Mouse (Mus musculus): ENCODE data around the gene Med13l. TPM values are rescaled to one million over a fixed set of nuclear protein-coding genes. Genes with fewer than 3 reads are reported as not detected.
A peak's percentile ranks its signal among the peaks of the same experiment; 100 is the strongest.

The Med13l gene
- polyA plus RNA-seq, 1 experiment: 42.8 TPM

DNA sequence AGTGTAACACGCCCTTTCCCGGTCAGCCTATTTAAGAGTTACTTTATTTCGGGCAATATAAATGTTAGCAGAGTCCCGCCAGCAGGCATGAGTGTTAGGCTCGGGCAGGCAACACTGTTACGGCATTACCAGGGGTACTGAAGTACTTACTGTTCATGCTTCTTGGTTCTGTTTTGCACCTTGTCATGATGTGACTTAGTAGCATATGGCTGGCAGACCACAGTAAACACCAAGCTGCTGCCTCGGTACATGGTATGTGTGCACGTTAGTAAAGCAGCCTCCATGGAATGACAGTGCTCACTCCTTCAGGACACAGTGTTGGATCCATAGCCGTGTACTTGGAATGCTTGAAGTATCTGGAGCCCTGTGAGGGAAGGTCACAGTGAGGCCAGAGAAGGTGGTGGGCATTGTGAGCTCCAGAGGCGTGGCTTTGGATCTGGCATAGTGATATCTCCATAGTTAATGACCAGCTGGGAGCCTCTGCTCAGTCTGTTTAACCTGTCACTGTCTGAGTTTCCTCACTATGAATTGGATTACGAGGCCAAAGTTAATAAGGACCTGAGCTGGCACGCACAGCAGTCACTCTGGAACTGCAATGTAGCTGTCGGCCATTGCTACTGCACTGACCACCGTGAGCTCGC, 36.1 kb downstream of the Med13l start:
- H3K27me3 ChIP-seq (ENCODE audit: control insufficient read depth, insufficient read depth, low read length): no peaks in the 10 kb centered on the region
- 97% methylated on average over 15 of the region's 15 CpGs for WGBS
- no peak for DNase-seq
- peaks cover 22% of the 10 kb centered on the region for H3K4me1 ChIP-seq (replicated peaks; ENCODE audit: control insufficient read depth, insufficient read depth, low read length)
- no peak overlapping the region for H3K4me3 ChIP-seq (ENCODE audit: control insufficient read depth, insufficient read depth, low read length)
- TF ChIP-seq POLR2A (IDR thresholded peaks at IDR 0.05; ENCODE audit: control insufficient read depth, extremely low read depth, insufficient read depth, low read length, poor library complexity) (no peak), CTCF (IDR thresholded peaks at IDR 0.05; ENCODE audit: borderline replicate concordance, control insufficient read depth, extremely low read depth, insufficient read depth, low read length, poor library complexity) (no peak)
- no peak overlapping the region for H3K27ac ChIP-seq (ENCODE audit: control insufficient read depth, insufficient read depth, low read length)
- no peaks in the 10 kb centered on the region for H3K36me3 ChIP-seq (ENCODE audit: control insufficient read depth, insufficient read depth, low read length)

GRCm38 (mm10) chr5:118598601-118599000, 38.1 kb downstream of the Med13l start:
- no peak overlapping the region for H3K27ac ChIP-seq (ENCODE audit: control insufficient read depth, insufficient read depth, low read length)
- 95% methylated on average over 6 of the region's 6 CpGs for WGBS
- H3K4me3 ChIP-seq (ENCODE audit: control insufficient read depth, insufficient read depth, low read length): no peak overlapping the region
- TF ChIP-seq CTCF (IDR thresholded peaks at IDR 0.05; ENCODE audit: borderline replicate concordance, control insufficient read depth, extremely low read depth, insufficient read depth, low read length, poor library complexity) (no peak), POLR2A (IDR thresholded peaks at IDR 0.05; ENCODE audit: control insufficient read depth, extremely low read depth, insufficient read depth, low read length, poor library complexity) (no peak)
- no peak for DNase-seq
- H3K27me3 ChIP-seq (ENCODE audit: control insufficient read depth, insufficient read depth, low read length): no peaks in the 10 kb centered on the region
- H3K4me1 ChIP-seq (replicated peaks; ENCODE audit: control insufficient read depth, insufficient read depth, low read length): peaks cover 25% of the 10 kb centered on the region
- no peaks in the 10 kb centered on the region for H3K36me3 ChIP-seq (ENCODE audit: control insufficient read depth, insufficient read depth, low read length)

DNA sequence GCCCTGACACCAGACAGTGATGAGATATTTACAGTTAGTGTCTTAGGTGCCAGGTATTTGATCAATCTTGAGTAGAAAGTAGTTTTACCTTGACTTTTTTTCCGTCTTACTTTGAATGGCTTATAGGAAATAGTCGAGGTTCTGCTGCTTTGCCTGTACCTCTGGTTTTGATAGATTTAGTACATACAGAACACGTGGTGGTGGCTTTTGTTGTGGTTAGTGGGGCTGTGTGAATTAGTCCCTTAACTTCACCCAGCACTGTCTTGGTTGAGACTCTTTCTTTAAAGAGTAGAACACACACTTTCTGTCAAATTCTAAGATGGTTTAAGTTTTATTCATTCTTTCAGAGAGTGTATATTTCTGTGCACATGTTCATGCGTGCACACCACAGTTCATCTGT, 41.0 kb downstream of the Med13l start:
- H3K36me3 ChIP-seq (ENCODE audit: control insufficient read depth, insufficient read depth, low read length): no peaks in the 10 kb centered on the region
- no peak overlapping the region for H3K27ac ChIP-seq (ENCODE audit: control insufficient read depth, insufficient read depth, low read length)
- H3K4me3 ChIP-seq (ENCODE audit: control insufficient read depth, insufficient read depth, low read length): no peak overlapping the region
- WGBS: 18% methylated on average over 4 of the region's 4 CpGs
- DNase-seq: peak; percentile 53
- peaks cover 26% of the 10 kb centered on the region for H3K4me1 ChIP-seq (replicated peaks; ENCODE audit: control insufficient read depth, insufficient read depth, low read length)
- TF ChIP-seq POLR2A (IDR thresholded peaks at IDR 0.05; ENCODE audit: control insufficient read depth, extremely low read depth, insufficient read depth, low read length, poor library complexity) (no peak), CTCF (IDR thresholded peaks at IDR 0.05; ENCODE audit: borderline replicate concordance, control insufficient read depth, extremely low read depth, insufficient read depth, low read length, poor library complexity) (no peak)
- H3K27me3 ChIP-seq (ENCODE audit: control insufficient read depth, insufficient read depth, low read length): no peaks in the 10 kb centered on the region

DNA sequence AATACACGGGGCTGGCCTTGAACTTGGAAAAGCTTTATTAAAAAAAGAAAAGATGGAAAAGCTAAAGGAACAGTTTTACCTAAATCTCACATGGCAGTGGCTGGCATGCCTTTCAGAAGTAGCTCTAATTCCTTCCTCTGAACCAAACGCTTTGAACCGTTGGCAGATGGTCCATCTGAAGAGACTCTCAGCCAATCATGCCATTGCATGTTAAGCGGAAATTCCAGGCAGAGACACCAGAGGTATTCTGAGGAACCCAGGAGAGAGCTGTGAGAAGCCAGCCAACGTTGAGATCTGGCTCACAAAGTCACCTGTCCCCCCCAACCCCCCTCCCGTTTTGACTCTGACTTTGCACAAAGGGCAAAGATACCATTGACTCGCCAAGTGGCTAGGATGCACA, 42.2 kb downstream of the Med13l start:
- Histone ChIP-seq H3K27ac (ENCODE audit: control insufficient read depth, insufficient read depth, low read length) (no peak overlapping the region), H3K27me3 (ENCODE audit: control insufficient read depth, insufficient read depth, low read length) (no peaks in the 10 kb centered on the region), H3K4me3 (ENCODE audit: control insufficient read depth, insufficient read depth, low read length) (no peak overlapping the region), H3K36me3 (ENCODE audit: control insufficient read depth, insufficient read depth, low read length) (no peaks in the 10 kb centered on the region), H3K4me1 (replicated peaks; ENCODE audit: control insufficient read depth, insufficient read depth, low read length) (peaks cover 30% of the 10 kb centered on the region)
- no peak for DNase-seq
- TF ChIP-seq POLR2A (IDR thresholded peaks at IDR 0.05; ENCODE audit: control insufficient read depth, extremely low read depth, insufficient read depth, low read length, poor library complexity): no peak
- WGBS: 67% methylated on average over 7 of the region's 7 CpGs

- H3K4me3 ChIP-seq (ENCODE audit: control insufficient read depth, insufficient read depth, low read length): no peak overlapping the region
- H3K4me1 ChIP-seq (replicated peaks; ENCODE audit: control insufficient read depth, insufficient read depth, low read length): peaks cover 26% of the 10 kb centered on the region
- 88% methylated on average over 11 of the region's 11 CpGs for WGBS
- TF ChIP-seq POLR2A (IDR thresholded peaks at IDR 0.05; ENCODE audit: control insufficient read depth, extremely low read depth, insufficient read depth, low read length, poor library complexity) (no peak), CTCF (IDR thresholded peaks at IDR 0.05; ENCODE audit: borderline replicate concordance, control insufficient read depth, extremely low read depth, insufficient read depth, low read length, poor library complexity) (no peak)
- H3K36me3 ChIP-seq (ENCODE audit: control insufficient read depth, insufficient read depth, low read length): no peaks in the 10 kb centered on the region
- H3K27me3 ChIP-seq (ENCODE audit: control insufficient read depth, insufficient read depth, low read length): no peaks in the 10 kb centered on the region
- DNase-seq: no peak
- no peak overlapping the region for H3K27ac ChIP-seq (ENCODE audit: control insufficient read depth, insufficient read depth, low read length)
Observed at GRCm38 (mm10) chr5:118605424-118606067, 45.1 kb downstream of the Med13l start.

DNA sequence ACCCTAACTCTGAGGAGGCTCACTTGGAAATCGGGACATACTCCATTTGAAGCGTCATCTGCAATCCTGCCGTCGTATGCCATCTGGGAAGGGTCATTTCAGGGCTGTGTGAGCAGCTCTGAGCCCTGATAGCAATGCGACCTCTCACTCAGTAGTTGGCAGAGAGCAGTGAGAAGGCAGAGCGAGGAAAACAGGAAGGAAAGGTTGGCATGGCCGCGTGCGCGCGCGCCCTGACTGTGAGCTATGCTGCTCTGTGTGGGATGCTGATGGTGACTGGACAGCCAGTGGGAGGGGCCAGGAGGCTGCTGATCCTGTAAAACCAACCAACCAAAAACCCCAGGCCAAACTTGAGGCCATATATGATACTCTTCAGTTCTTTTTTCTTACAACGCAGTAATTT, 46.2 kb downstream of the Med13l start:
- 53% methylated on average over 13 of the region's 13 CpGs for WGBS
- H3K4me3 ChIP-seq (ENCODE audit: control insufficient read depth, insufficient read depth, low read length): no peak overlapping the region
- no peak for TF ChIP-seq POLR2A (IDR thresholded peaks at IDR 0.05; ENCODE audit: control insufficient read depth, extremely low read depth, insufficient read depth, low read length, poor library complexity)
- no peak for TF ChIP-seq CTCF (IDR thresholded peaks at IDR 0.05; ENCODE audit: borderline replicate concordance, control insufficient read depth, extremely low read depth, insufficient read depth, low read length, poor library complexity)
- DNase-seq: no peak
- H3K36me3 ChIP-seq (ENCODE audit: control insufficient read depth, insufficient read depth, low read length): no peaks in the 10 kb centered on the region
- no peaks in the 10 kb centered on the region for H3K27me3 ChIP-seq (ENCODE audit: control insufficient read depth, insufficient read depth, low read length)
- peaks cover 20% of the 10 kb centered on the region for H3K4me1 ChIP-seq (replicated peaks; ENCODE audit: control insufficient read depth, insufficient read depth, low read length)
- H3K27ac ChIP-seq (ENCODE audit: control insufficient read depth, insufficient read depth, low read length): no peak overlapping the region
